Mouse (Mus musculus) intestine, embryonic 14.5 days (tissue): ENCODE measurements around the gene Gm28048. TPM values are rescaled to one million over a fixed set of nuclear protein-coding genes. Genes with fewer than 3 reads are reported as not detected.

Source experiments
- ATAC-seq: fragments of 200-750 bp; cut with Nextera tagmentation; replicated peaks from 2 replicates; pipeline ENCODE4 v1.8.0; 2017; ENCODE audit warnings: low read depth, moderate number of reproducible peaks, moderate TSS enrichment, moderate library complexity; ENCODE audit not compliant: low FRiP score, low TSS enrichment
- DNase-seq: peaks from one replicate; pipeline ENCODE4 v3.0.0-alpha.2; 2018; ENCODE audit warnings: low spot score
- H3K27ac ChIP-seq: fragments of 300-500 bp; sonication (generic); 2 replicates; pipeline ENCODE4 v1.5.1; 2014; ENCODE audit warnings: low read depth, mild to moderate bottlenecking, control low read depth
- H3K27me3 ChIP-seq: fragments of 300-500 bp; sonication (generic); replicated peaks from 2 replicates; pipeline ENCODE4 v1.6.1; 2014; ENCODE audit warnings: low read length, control low read depth; ENCODE audit not compliant: control insufficient read depth, insufficient read depth
- H3K36me3 ChIP-seq: fragments of 300-500 bp; sonication (generic); 2 replicates; pipeline ENCODE4 v1.6.1; 2014; ENCODE audit warnings: low read length, control low read depth; ENCODE audit not compliant: control insufficient read depth, insufficient read depth
- H3K4me1 ChIP-seq: fragments of 300-500 bp; sonication (generic); replicated peaks from 2 replicates; pipeline ENCODE4 v1.6.1; 2014; ENCODE audit warnings: low read length, control low read depth, mixed read lengths; ENCODE audit not compliant: control insufficient read depth, insufficient read depth
- H3K4me2 ChIP-seq: fragments of 300-500 bp; sonication (generic); 2 replicates; pipeline ENCODE4 v1.6.1; 2014; ENCODE audit warnings: low read length
- H3K4me3 ChIP-seq: fragments of 300-500 bp; sonication (generic); 2 replicates; pipeline ENCODE4 v1.5.1; 2014; ENCODE audit warnings: low read depth, low read length, control low read depth, mixed read lengths
- H3K9ac ChIP-seq: fragments of 300-500 bp; sonication (generic); 2 replicates; pipeline ENCODE4 v1.6.1; 2014; ENCODE audit warnings: mild to moderate bottlenecking, low read length
- H3K9me3 ChIP-seq: fragments of 300-500 bp; sonication (generic); 2 replicates; pipeline ENCODE4 v1.6.1; 2016; ENCODE audit warnings: low read length, control low read depth; ENCODE audit not compliant: control insufficient read depth
- WGBS: fragments of 180-500 bp; shearing (Covaris S2); extraction: QIAGEN DNeasy Blood & Tissue Kit; methylation state at CpG from one replicate; pipeline ENCODE4 v1.1.7; 2014; 5-methylcytosine and 5-hydroxymethylcytosine counted together
- polyA plus RNA-seq: library from polyadenylated mRNA; unstranded; fragments of >200 nt; fragmentation: Nextera tagmentation; extraction: Ambion mirVana; gene quantifications from 2 replicates; pipeline ENCODE4 v1.2.1, GENCODE M21; 2014

Gene Gm28048
- polyA plus RNA-seq, 1 experiment from 2014 or later: 16.0 TPM

GRCm38 (mm10) chr11:22847732-22848648 lies 133.9 kb downstream of the Gm28048 start:
- H3K4me2 ChIP-seq: no peak overlapping the region
- H3K4me1 ChIP-seq: peaks cover 11% of the 10 kb centered on the region; the same call in 1 of the 2 replicates
- H3K27ac ChIP-seq: no peak overlapping the region
- no peak overlapping the region for H3K9ac ChIP-seq
- no peaks in the 10 kb centered on the region for H3K27me3 ChIP-seq
- H3K4me3 ChIP-seq: no peak overlapping the region
- no peak for ATAC-seq
- no peaks in the 10 kb centered on the region for H3K9me3 ChIP-seq
- no peaks in the 10 kb centered on the region for H3K36me3 ChIP-seq
- no peak for DNase-seq
- 44% methylated on average over 8 of the region's 8 CpGs for WGBS

DNA sequence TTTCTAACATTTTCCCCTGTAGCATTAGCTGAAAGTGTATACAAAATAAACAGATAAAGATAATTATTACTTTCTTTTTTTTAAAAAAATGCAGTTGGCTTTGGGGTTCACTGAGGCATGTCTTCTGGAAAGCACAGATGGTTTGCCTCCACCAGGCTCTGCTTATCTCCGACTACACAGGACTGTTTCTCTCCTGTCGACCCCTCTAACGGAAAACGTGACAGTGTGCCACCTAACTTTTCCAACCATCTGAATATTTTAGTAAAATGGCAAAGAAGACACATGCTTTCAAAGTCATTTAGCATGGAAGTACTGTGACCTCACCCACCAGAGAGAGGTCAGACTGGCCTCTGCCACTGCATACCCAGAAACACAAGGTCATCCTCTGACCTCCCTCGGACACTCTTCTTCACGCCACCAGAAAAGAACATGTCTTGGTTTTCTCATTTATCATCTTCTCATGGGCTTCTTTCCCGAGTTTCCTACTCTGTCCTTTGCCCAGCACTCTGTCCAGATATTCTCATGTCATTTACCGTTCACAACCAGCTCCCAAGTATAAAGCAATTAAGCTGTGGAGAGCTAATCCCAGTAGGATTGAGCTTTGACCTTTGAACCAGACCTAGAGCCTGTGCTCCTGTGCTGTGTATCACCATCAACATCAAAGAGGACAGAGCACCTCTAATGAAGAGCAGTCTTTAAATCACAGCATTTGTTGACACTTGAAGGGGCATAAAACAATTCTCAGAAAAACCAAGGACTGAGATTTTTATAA lies 134.7 kb downstream of the Gm28048 start:
- ATAC-seq: no peak
- WGBS: 48% methylated on average over 8 of the region's 8 CpGs
- peaks cover 11% of the 10 kb centered on the region; the same call in 1 of the 2 replicates for H3K4me1 ChIP-seq
- no peak for DNase-seq
- no peak overlapping the region for H3K27ac ChIP-seq
- H3K9me3 ChIP-seq: no peaks in the 10 kb centered on the region
- H3K4me3 ChIP-seq: no peak overlapping the region
- H3K36me3 ChIP-seq: no peaks in the 10 kb centered on the region
- H3K4me2 ChIP-seq: no peak overlapping the region
- no peaks in the 10 kb centered on the region for H3K27me3 ChIP-seq
- no peak overlapping the region for H3K9ac ChIP-seq

- Histone ChIP-seq H3K27me3 (no peaks in the 10 kb centered on the region), H3K4me2 (no peak overlapping the region), H3K4me3 (no peak overlapping the region), H3K27ac (no peak overlapping the region), H3K9me3 (no peaks in the 10 kb centered on the region), H3K36me3 (no peaks in the 10 kb centered on the region), H3K4me1 (peaks cover 11% of the 10 kb centered on the region; the same call in 1 of the 2 replicates), H3K9ac (no peak overlapping the region)
- whole genome bisulfite sequencing: 55% methylated on average over 6 of the region's 6 CpGs
- DNase-seq: no peak
- ATAC-seq: no peak
Observed at GRCm38 (mm10) chr11:22846093-22846835, 135.6 kb downstream of the Gm28048 start.

GRCm38 (mm10) chr11:22844754-22845718 lies 136.9 kb downstream of the Gm28048 start:
- ATAC-seq (no peak), DNase-seq (no peak)
- Histone ChIP-seq H3K4me1 (peaks cover 11% of the 10 kb centered on the region; the same call in 1 of the 2 replicates), H3K9ac (no peak overlapping the region), H3K4me2 (no peak overlapping the region), H3K9me3 (no peaks in the 10 kb centered on the region), H3K27me3 (no peaks in the 10 kb centered on the region), H3K27ac (no peak overlapping the region), H3K4me3 (no peak overlapping the region), H3K36me3 (no peaks in the 10 kb centered on the region)
- WGBS: 68% methylated on average over 4 of the region's 4 CpGs

- H3K4me2 ChIP-seq: no peak overlapping the region
- 0 out of 2 replicates have a peak, but pooled peaks cover 4% of the 10 kb centered on the region for H3K36me3 ChIP-seq
- no peaks in the 10 kb centered on the region for H3K27me3 ChIP-seq
- DNase-seq: no peak
- no peaks in the 10 kb centered on the region for H3K4me1 ChIP-seq
- ATAC-seq: no peak
- H3K27ac ChIP-seq: no peak overlapping the region
- 75% methylated on average over 3 of the region's 3 CpGs for WGBS
- no peak overlapping the region for H3K9ac ChIP-seq
- H3K4me3 ChIP-seq: no peak overlapping the region
- H3K9me3 ChIP-seq: no peaks in the 10 kb centered on the region
Observed at GRCm38 (mm10) chr11:22839456-22839855, 142.4 kb downstream of the Gm28048 start.

- DNase-seq (no peak), ATAC-seq (no peak)
- Histone ChIP-seq H3K4me3 (no peak overlapping the region), H3K27ac (no peak overlapping the region), H3K9ac (no peak overlapping the region), H3K4me1 (no peaks in the 10 kb centered on the region), H3K36me3 (0 out of 2 replicates have a peak, but pooled peaks cover 4% of the 10 kb centered on the region), H3K4me2 (no peak overlapping the region), H3K9me3 (no peaks in the 10 kb centered on the region), H3K27me3 (no peaks in the 10 kb centered on the region)
- WGBS: 56% methylated on average over 1 of the region's 1 CpGs
Observed at GRCm38 (mm10) chr11:22838361-22838760, 143.5 kb downstream of the Gm28048 start.

- H3K4me1 ChIP-seq: no peaks in the 10 kb centered on the region
- H3K27ac ChIP-seq: no peak overlapping the region
- H3K4me2 ChIP-seq: no peak overlapping the region
- no peak overlapping the region for H3K9ac ChIP-seq
- H3K9me3 ChIP-seq: no peaks in the 10 kb centered on the region
- H3K27me3 ChIP-seq: no peaks in the 10 kb centered on the region
- H3K4me3 ChIP-seq: no peak overlapping the region
- DNase-seq (no peak), ATAC-seq (no peak)
- WGBS: 92% methylated on average over 10 of the region's 10 CpGs
- 0 out of 2 replicates have a peak, but pooled peaks cover 4% of the 10 kb centered on the region for H3K36me3 ChIP-seq
Observed at GRCm38 (mm10) chr11:22836269-22836668, 145.6 kb downstream of the Gm28048 start.
